Comparison of ENCODE assay signal across 7 mouse cellular contexts in the genomic region with DNA sequence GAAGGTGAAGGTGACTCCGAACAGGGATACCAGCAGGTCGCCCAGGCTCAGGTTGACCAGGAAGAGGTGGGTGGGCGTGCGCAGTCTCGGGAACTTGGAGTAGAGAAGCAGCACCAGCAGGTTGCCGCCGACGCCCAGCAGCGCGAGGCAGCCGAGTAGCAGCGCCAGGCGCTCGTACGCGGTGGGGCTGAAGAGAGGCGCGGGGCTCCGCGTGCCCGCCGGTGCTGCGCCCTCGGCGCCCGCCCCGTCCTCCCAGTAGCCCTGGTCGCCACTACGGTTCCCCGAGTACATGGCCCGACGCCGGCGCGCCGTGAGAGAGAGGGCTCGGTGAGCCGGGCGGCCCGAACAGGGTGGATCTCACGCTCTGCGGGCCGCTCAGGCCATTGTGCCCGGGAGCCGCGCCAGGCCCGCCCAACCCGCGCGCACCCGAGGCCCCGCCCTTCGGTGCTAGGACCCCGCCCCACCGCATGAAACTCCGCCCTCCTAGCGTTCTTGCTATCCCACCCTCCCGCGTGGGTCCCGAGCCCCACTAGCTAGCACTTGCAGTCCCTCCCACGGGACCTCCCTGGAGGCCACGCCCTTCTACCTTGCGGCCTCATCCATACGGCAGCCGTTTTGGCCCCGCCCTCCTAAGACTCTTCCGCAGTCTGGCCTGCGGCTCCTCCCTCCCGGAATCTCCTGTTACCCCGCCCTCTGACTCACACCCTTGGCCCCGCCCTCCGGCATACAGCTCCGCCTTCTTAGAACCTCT. TPM values are rescaled to one million over a fixed set of nuclear protein-coding genes. Genes with fewer than 3 reads are reported as not detected.
DNase-seq lines count a peak whose midpoint lies in the region; ATAC-seq and TF ChIP-seq lines count a peak whose summit lies in the region.

Gene Opn3, minus strand, starts transcription at position 531 of the 751 bp plus-strand sequence.
Gene Chml, minus strand, starts transcription at position 656 of the 751 bp plus-strand sequence.

- DNase-seq in adrenal gland, postnatal 10 days: peak; percentile 100
- peak; percentile 98 for DNase-seq in embryonic facial prominence, embryonic 10.5 days (ENCODE audit: low spot score)
- peak; percentile 89 for DNase-seq in gonadal fat pad, adult 2 months (ENCODE audit: low read depth)
- peak; percentile 99 for DNase-seq in left cerebral cortex, postnatal 4 days

- no peaks in the 10 kb centered on the region for H3K9me3 ChIP-seq in embryonic facial prominence, embryonic 10.5 days
- H3K9me3 ChIP-seq in intestine, postnatal 0 days (ENCODE audit: control insufficient read depth): no peaks in the 10 kb centered on the region
- no peaks in the 10 kb centered on the region for H3K9me3 ChIP-seq in midbrain, embryonic 12.5 days

- TF ChIP-seq CTCF in intestine, postnatal 0 days (IDR thresholded peaks at IDR 0.05; ENCODE audit: low read depth): no peak
- TF ChIP-seq CTCF in small intestine, adult 2 months (IDR thresholded peaks at IDR 0.05; ENCODE audit: extremely low read depth, insufficient read length, insufficient replicate concordance, low read depth, low read length): no peak

- TF ChIP-seq POLR2A in small intestine, adult 2 months (IDR thresholded peaks at IDR 0.05; ENCODE audit: low read depth, low read length): peak; percentile 88

- peak within 1 kb of the TSS; percentile 84 for H3K4me3 ChIP-seq in embryonic facial prominence, embryonic 10.5 days
- H3K4me3 ChIP-seq in intestine, postnatal 0 days (ENCODE audit: low read depth, low read length): peak within 1 kb of the TSS; percentile 79
- H3K4me3 ChIP-seq in midbrain, embryonic 12.5 days: peak within 1 kb of the TSS; percentile 79
- peak within 1 kb of the TSS; percentile 90 for H3K4me3 ChIP-seq in small intestine, adult 2 months (ENCODE audit: low read depth, low read length)

- H3K27me3 ChIP-seq in embryonic facial prominence, embryonic 10.5 days (replicated peaks; ENCODE audit: low read depth, poor library complexity, severe bottlenecking): no peaks in the 10 kb centered on the region
- no peaks in the 10 kb centered on the region for H3K27me3 ChIP-seq in intestine, postnatal 0 days (replicated peaks; ENCODE audit: control insufficient read depth, insufficient read depth, low read length)
- no peaks in the 10 kb centered on the region for H3K27me3 ChIP-seq in midbrain, embryonic 12.5 days
- no peaks in the 10 kb centered on the region for H3K27me3 ChIP-seq in small intestine, adult 2 months (ENCODE audit: control insufficient read depth, insufficient read depth, low read length)

- intact Hi-C loops in left cerebral cortex, postnatal 4 days (cut with DNase I): no loop called here

- peak within 1 kb of the TSS; percentile 84 for H3K4me2 ChIP-seq in intestine, postnatal 0 days (replicated peaks; ENCODE audit: low read depth)
- peak within 1 kb of the TSS; percentile 68 for H3K4me2 ChIP-seq in midbrain, embryonic 12.5 days (replicated peaks)

- peak within 1 kb of the TSS; percentile 97 for H3K27ac ChIP-seq in embryonic facial prominence, embryonic 10.5 days (replicated peaks)
- H3K27ac ChIP-seq in intestine, postnatal 0 days (ENCODE audit: low read depth, low read length): peak within 1 kb of the TSS; percentile 66
- peak within 1 kb of the TSS; percentile 89 for H3K27ac ChIP-seq in midbrain, embryonic 12.5 days (replicated peaks)
- H3K27ac ChIP-seq in small intestine, adult 2 months (ENCODE audit: insufficient read depth, low read depth, low read length): peak within 1 kb of the TSS; percentile 13

- peak within 1 kb of the TSS; percentile 83 for H3K9ac ChIP-seq in intestine, postnatal 0 days (ENCODE audit: low read depth, low read length)
- H3K9ac ChIP-seq in midbrain, embryonic 12.5 days (replicated peaks): peak within 1 kb of the TSS; percentile 76

- H3K4me1 ChIP-seq in embryonic facial prominence, embryonic 10.5 days: peaks cover 26% of the 10 kb centered on the region
- no peaks in the 10 kb centered on the region for H3K4me1 ChIP-seq in intestine, postnatal 0 days (replicated peaks; ENCODE audit: control insufficient read depth, insufficient read depth, low read length)
- peaks cover 30% of the 10 kb centered on the region for H3K4me1 ChIP-seq in midbrain, embryonic 12.5 days
- no peaks in the 10 kb centered on the region; the same call in 1 of the 2 replicates for H3K4me1 ChIP-seq in small intestine, adult 2 months (ENCODE audit: control insufficient read depth, insufficient read depth, insufficient read length, low read length)

- peaks cover 11% of the 10 kb centered on the region for H3K36me3 ChIP-seq in embryonic facial prominence, embryonic 10.5 days (replicated peaks)
- peaks cover 8% of the 10 kb centered on the region for H3K36me3 ChIP-seq in intestine, postnatal 0 days (ENCODE audit: control insufficient read depth, insufficient read depth)
- peaks cover 8% of the 10 kb centered on the region for H3K36me3 ChIP-seq in midbrain, embryonic 12.5 days
- peaks cover 8% of the 10 kb centered on the region; the same call in 1 of the 2 replicates for H3K36me3 ChIP-seq in small intestine, adult 2 months (ENCODE audit: control insufficient read depth, insufficient read depth, low read length)

- WGBS in embryonic facial prominence, embryonic 10.5 days: under 1% methylated on average over 73 of the region's 73 CpGs
- under 1% methylated on average over 63 of the region's 73 CpGs for WGBS in intestine, postnatal 0 days
- under 1% methylated on average over 71 of the region's 73 CpGs for whole genome bisulfite sequencing in midbrain, embryonic 12.5 days
- under 1% methylated on average over 72 of the region's 73 CpGs for WGBS in small intestine, adult 2 months

- ATAC-seq in intestine, postnatal 0 days: peak; percentile 99
- ATAC-seq in midbrain, embryonic 12.5 days (ENCODE audit: low FRiP score, low read depth): peak; percentile 96

RNA-seq across cellular contexts. Expression of gene Opn3, which starts in this region (rescaled TPM):
- 1 to 10 TPM; 5.1 to 5.5 TPM for total RNA-seq in adrenal gland, postnatal 10 days (2021)
- polyA plus RNA-seq in embryonic facial prominence, embryonic 10.5 days (2016; fragmentation: Nextera tagmentation; extraction: Ambion mirVana): 9.5 and 11.6 TPM in 2 replicates
- 14.1 and 16.3 TPM in 2 replicates for polyA plus RNA-seq in gonadal fat pad, adult 2 months (2012; rRNA removed)
- 4.1 and 4.5 TPM in 2 replicates for polyA plus RNA-seq in intestine, postnatal 0 days (2015; fragmentation: Nextera tagmentation; extraction: Ambion mirVana)
- total RNA-seq in left cerebral cortex, postnatal 4 days (2021): 1 to 10 TPM; 6.0 to 7.7 TPM
- 10.8 and 11.9 TPM in 2 replicates for polyA plus RNA-seq in midbrain, embryonic 12.5 days (2016; fragmentation: Nextera tagmentation; extraction: Ambion mirVana)
- polyA plus RNA-seq in small intestine, adult 2 months (2012; rRNA removed): 0.93 and 2.4 TPM in 2 replicates

RNA-seq across cellular contexts. Expression of gene Chml, which starts in this region (rescaled TPM):
- total RNA-seq in adrenal gland, postnatal 10 days (2021): 1 to 10 TPM; 6.0 to 8.7 TPM
- polyA plus RNA-seq in embryonic facial prominence, embryonic 10.5 days (2016; fragmentation: Nextera tagmentation; extraction: Ambion mirVana): 5.0 and 5.2 TPM in 2 replicates
- 5.6 and 10.9 TPM in 2 replicates for polyA plus RNA-seq in gonadal fat pad, adult 2 months (2012; rRNA removed)
- polyA plus RNA-seq in intestine, postnatal 0 days (2015; fragmentation: Nextera tagmentation; extraction: Ambion mirVana): 1.6 TPM in 2 replicates
- total RNA-seq in left cerebral cortex, postnatal 4 days (2021): 10 to 100 TPM; 16.2 to 18.4 TPM
- 7.8 and 8.9 TPM in 2 replicates for polyA plus RNA-seq in midbrain, embryonic 12.5 days (2016; fragmentation: Nextera tagmentation; extraction: Ambion mirVana)
- polyA plus RNA-seq in small intestine, adult 2 months (2012; rRNA removed): 10.4 and 19.5 TPM in 2 replicates

Comparison
In these comparisons a context has a peak if more than half of its experiments do, and no peak if none do; other contexts are left out.
1. Peak in every context shown above with its lines: DNase-seq, ATAC-seq, H3K4me3 ChIP-seq and H3K27ac ChIP-seq.
2. H3K27ac ChIP-seq: peak in every context shown above with its lines; median percentile 97 in embryonic facial prominence, embryonic 10.5 days; 89 in midbrain, embryonic 12.5 days; 66 in intestine, postnatal 0 days; 13 in small intestine, adult 2 months.